Mouse (Mus musculus) forebrain, embryonic 11.5 days (tissue): Measurements from ENCODE around the gene Prl7d1. TPM values are rescaled to one million over a fixed set of nuclear protein-coding genes. Genes with fewer than 3 reads are reported as not detected.
"Not testable (repeated sequence)": the region's sequence is repeated elsewhere in the genome, so short reads cannot be mapped to it uniquely, and the experiment has no call there.

Experiments
- ATAC-seq: fragments of 200-750 bp; cut with Nextera tagmentation; replicated peaks from 2 replicates; pipeline ENCODE4 v1.8.0; 2017; ENCODE audit warnings: moderate TSS enrichment; ENCODE audit not compliant: low FRiP score
- DNase-seq: peaks from one replicate; pipeline ENCODE4 v3.0.0-alpha.2; 2017; ENCODE audit warnings: low spot score
- H3K27ac ChIP-seq: fragments of 300-500 bp; sonication (generic); 2 replicates; pipeline ENCODE4 v1.5.1; 2014; ENCODE audit warnings: low read depth, low read length
- H3K27me3 ChIP-seq: fragments of 300-500 bp; sonication (generic); 2 replicates; pipeline ENCODE4 v1.6.1; 2014; ENCODE audit warnings: mild to moderate bottlenecking, low read length, mixed read lengths; ENCODE audit not compliant: control insufficient read depth, insufficient read depth
- H3K36me3 ChIP-seq: fragments of 300-500 bp; sonication (generic); 2 replicates; pipeline ENCODE4 v1.6.1; 2014; ENCODE audit warnings: mild to moderate bottlenecking, low read length, moderate library complexity, mixed read lengths; ENCODE audit not compliant: control insufficient read depth, insufficient read depth
- H3K4me1 ChIP-seq: fragments of 300-500 bp; sonication (generic); replicated peaks from 2 replicates; pipeline ENCODE4 v1.6.1; 2014; ENCODE audit warnings: low read length, mixed read lengths; ENCODE audit not compliant: control insufficient read depth, insufficient read depth
- H3K4me2 ChIP-seq: fragments of 300-500 bp; sonication (generic); 2 replicates; pipeline ENCODE4 v1.6.1; 2014; ENCODE audit warnings: low read depth, mild to moderate bottlenecking, low read length, moderate library complexity, mixed read lengths; ENCODE audit not compliant: severe bottlenecking
- H3K4me3 ChIP-seq: fragments of 300-500 bp; sonication (generic); 2 replicates; pipeline ENCODE4 v1.5.1; 2014; ENCODE audit warnings: low read depth, low read length
- H3K9ac ChIP-seq: fragments of 300-500 bp; sonication (generic); 2 replicates; pipeline ENCODE4 v1.6.1; 2014; ENCODE audit warnings: low read length
- H3K9me3 ChIP-seq: fragments of 300-500 bp; sonication (generic); 2 replicates; pipeline ENCODE4 v1.6.1; 2016; ENCODE audit warnings: low read length, mixed read lengths; ENCODE audit not compliant: control insufficient read depth
- WGBS: fragments of 180-500 bp; shearing (Covaris S2); extraction: QIAGEN DNeasy Blood & Tissue Kit; methylation state at CpG from one replicate; pipeline ENCODE4 v1.1.7; 2014; 5-methylcytosine and 5-hydroxymethylcytosine counted together
- polyA plus RNA-seq: library from polyadenylated mRNA; unstranded; fragments of >200 nt; fragmentation: Nextera tagmentation; extraction: Ambion mirVana; gene quantifications from 2 replicates; pipeline ENCODE4 v1.2.1, GENCODE M21; 2014

Gene Prl7d1
- not detected in 2 replicates for polyA plus RNA-seq

DNA sequence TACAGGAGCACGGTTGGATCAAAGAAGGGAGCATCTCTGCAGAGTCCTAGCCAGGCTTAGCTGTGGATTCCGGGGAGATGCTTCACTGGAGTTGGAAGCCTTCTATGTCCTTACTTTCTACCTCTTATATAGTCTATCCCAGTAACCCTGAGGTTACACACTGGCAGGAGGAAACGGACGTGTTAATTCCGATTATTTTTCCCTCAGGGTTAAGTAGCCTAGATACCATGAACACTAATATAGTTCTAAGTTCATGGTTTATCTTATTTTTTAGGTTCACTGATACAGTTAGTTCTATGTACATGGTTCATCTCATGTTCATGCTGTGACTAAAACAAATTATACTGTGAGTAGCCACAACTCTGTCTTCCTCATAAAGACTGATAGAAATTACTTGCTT lies at the start of gene Prl7d1:
Gene Prl7d1, minus strand, starts transcription at position 101 of the 400 bp plus-strand sequence.
- H3K4me1 ChIP-seq = no peaks in the 10 kb centered on the region
- H3K9me3 ChIP-seq = no peaks in the 10 kb centered on the region
- no peak for DNase-seq
- H3K4me3 ChIP-seq = no peak within 1 kb of the TSS
- no peak within 1 kb of the TSS for H3K4me2 ChIP-seq
- no peak within 1 kb of the TSS for H3K9ac ChIP-seq
- H3K36me3 ChIP-seq = no peaks in the 10 kb centered on the region
- H3K27me3 ChIP-seq = no peaks in the 10 kb centered on the region
- 94% methylated on average over 5 of the region's 5 CpGs for WGBS
- ATAC-seq = no peak
- H3K27ac ChIP-seq = no peak within 1 kb of the TSS

- H3K27ac ChIP-seq = no peak overlapping the region
- no peak overlapping the region for H3K4me3 ChIP-seq
- no peaks in the 10 kb centered on the region for H3K4me1 ChIP-seq
- ATAC-seq (no peak), DNase-seq (no peak)
- 91% methylated on average over 10 of the region's 10 CpGs for WGBS
- no peaks in the 10 kb centered on the region for H3K36me3 ChIP-seq
- H3K4me2 ChIP-seq = no peak overlapping the region
- H3K27me3 ChIP-seq = no peaks in the 10 kb centered on the region
- H3K9ac ChIP-seq = no peak overlapping the region
- no peaks in the 10 kb centered on the region for H3K9me3 ChIP-seq
Observed at GRCm38 (mm10) chr13:27734512-27735186, 18.1 kb upstream of the Prl7d1 start.

DNA sequence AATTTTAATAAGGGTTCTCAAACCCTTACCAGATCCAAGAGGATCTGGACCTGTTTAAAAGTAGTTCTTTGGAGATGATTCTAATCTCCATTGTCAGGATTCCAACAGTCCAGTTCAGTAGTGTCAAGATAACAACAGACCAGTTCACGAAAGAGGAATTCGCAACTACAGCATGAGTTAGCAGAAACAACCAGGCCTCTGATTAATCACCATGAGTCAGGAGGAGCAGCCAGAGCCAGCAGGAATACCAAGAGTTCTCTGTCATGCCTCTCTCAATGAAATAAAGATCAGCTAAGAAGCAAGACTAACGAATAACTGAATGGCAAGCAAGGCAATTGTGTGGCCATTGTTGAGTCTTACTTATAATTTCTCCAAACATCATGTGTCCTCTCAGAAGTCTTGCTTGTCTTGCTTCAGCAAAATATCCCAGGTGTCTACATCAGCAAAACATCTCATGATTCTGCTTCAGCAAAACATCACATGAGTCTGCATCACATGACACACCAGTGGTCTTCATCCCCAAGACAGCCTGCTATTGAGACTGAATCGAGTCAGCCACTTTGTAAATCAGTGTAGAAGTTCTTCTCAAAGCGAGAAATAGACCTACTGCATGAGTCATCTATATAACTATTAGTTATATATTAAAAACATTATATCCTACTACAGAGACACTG lies 13.9 kb upstream of the Prl7d1 start:
- H3K4me2 ChIP-seq, ATAC-seq, H3K4me3 ChIP-seq, H3K9ac ChIP-seq, H3K9me3 ChIP-seq, H3K27ac ChIP-seq, H3K27me3 ChIP-seq, H3K4me1 ChIP-seq, H3K36me3 ChIP-seq, DNase-seq: not testable (repeated sequence)
- 90% methylated on average over 5 of the region's 5 CpGs for WGBS

- H3K9me3 ChIP-seq, H3K27ac ChIP-seq, H3K9ac ChIP-seq, ATAC-seq, H3K27me3 ChIP-seq, H3K36me3 ChIP-seq, DNase-seq, H3K4me1 ChIP-seq, H3K4me3 ChIP-seq, H3K4me2 ChIP-seq: not testable (repeated sequence)
- WGBS = 86% methylated on average over 3 of the region's 3 CpGs
Observed at GRCm38 (mm10) chr13:27725057-27725456, 8.5 kb upstream of the Prl7d1 start.

GRCm38 (mm10) chr13:27706521-27706920 lies 10.0 kb downstream of the Prl7d1 start:
- no peaks in the 10 kb centered on the region for H3K27me3 ChIP-seq
- H3K27ac ChIP-seq = no peak overlapping the region
- 86% methylated on average over 2 of the region's 2 CpGs for WGBS

GRCm38 (mm10) chr13:27667936-27668335 lies 48.6 kb downstream of the Prl7d1 start, which contains the start of gene Prl7a2:
Prl7a2 (minus strand) TSS chr13:27668036.
- H3K4me1 ChIP-seq = no peaks in the 10 kb centered on the region
- H3K4me3 ChIP-seq = no peak within 1 kb of the TSS
- no peaks in the 10 kb centered on the region for H3K27me3 ChIP-seq
- H3K4me2 ChIP-seq = no peak within 1 kb of the TSS
- H3K9me3 ChIP-seq = no peaks in the 10 kb centered on the region
- H3K36me3 ChIP-seq = no peaks in the 10 kb centered on the region
- no peak within 1 kb of the TSS for H3K9ac ChIP-seq
- no peak for DNase-seq
- ATAC-seq = no peak
- H3K27ac ChIP-seq = no peak within 1 kb of the TSS
- 86% methylated on average over 4 of the region's 4 CpGs for WGBS

More at GRCm38 (mm10) chr13:27706521-27706920, 10.0 kb downstream of the Prl7d1 start:
- Histone ChIP-seq H3K9me3 (no peaks in the 10 kb centered on the region), H3K4me3 (no peak overlapping the region), H3K4me2 (no peak overlapping the region), H3K4me1 (no peaks in the 10 kb centered on the region), H3K36me3 (no peaks in the 10 kb centered on the region), H3K9ac (no peak overlapping the region)
- no peak for DNase-seq
- ATAC-seq = no peak

GRCm38 (mm10) chr13:27660747-27661146 lies 55.8 kb downstream of the Prl7d1 start:
- Histone ChIP-seq H3K27ac (no peak overlapping the region), H3K4me2 (no peak overlapping the region), H3K27me3 (no peaks in the 10 kb centered on the region), H3K9ac (no peak overlapping the region), H3K4me1 (no peaks in the 10 kb centered on the region), H3K4me3 (no peak overlapping the region), H3K36me3 (no peaks in the 10 kb centered on the region), H3K9me3 (no peaks in the 10 kb centered on the region)
- ATAC-seq = no peak
- 82% methylated on average over 2 of the region's 2 CpGs for WGBS
- no peak for DNase-seq
